Mouse (Mus musculus): ENCODE results near the gene Pik3c2b. TPM values are rescaled to one million over a fixed set of nuclear protein-coding genes. Genes with fewer than 3 reads are reported as not detected.

Gene Pik3c2b
- polyA plus RNA-seq, 1 experiment from 2014 or later, result 12.3 TPM

- WGBS, result 91% methylated on average over 5 of the region's 5 CpGs
- ATAC-seq, result no peak
- H3K36me3 ChIP-seq (ENCODE audit: control insufficient read depth, insufficient read depth, low read length), result peaks cover 34% of the 10 kb centered on the region
Measured at GRCm38 (mm10) chr1:133083003-133083546, 37.6 kb downstream of the Pik3c2b start.

GRCm38 (mm10) chr1:133083942-133084625 is 38.6 kb downstream of the Pik3c2b start:
- Histone ChIP-seq H3K27ac (ENCODE audit: low read length) (no peak overlapping the region), H3K36me3 (ENCODE audit: control insufficient read depth, insufficient read depth, low read length) (peaks cover 40% of the 10 kb centered on the region), H3K4me3 (ENCODE audit: low read depth, low read length) (no peak overlapping the region), H3K9me3 (replicated peaks; ENCODE audit: control insufficient read depth, low read length, poor library complexity, severe bottlenecking) (no peaks in the 10 kb centered on the region), H3K9ac (ENCODE audit: low read depth, low read length) (0 out of 2 replicates have a peak overlapping the region, but pooled peaks have one; percentile 14), H3K4me1 (ENCODE audit: control insufficient read depth, insufficient read depth, low read length) (peaks cover 6% of the 10 kb centered on the region), H3K4me2 (ENCODE audit: low read length) (no peak overlapping the region), H3K27me3 (ENCODE audit: control insufficient read depth, insufficient read depth, low read depth, low read length) (no peaks in the 10 kb centered on the region)
- ATAC-seq, result no peak
- WGBS, result 82% methylated on average over 11 of the region's 11 CpGs

More at GRCm38 (mm10) chr1:133083003-133083546, 37.6 kb downstream of the Pik3c2b start:
- no peaks in the 10 kb centered on the region for H3K27me3 ChIP-seq (ENCODE audit: control insufficient read depth, insufficient read depth, low read depth, low read length)
- H3K4me3 ChIP-seq (ENCODE audit: low read depth, low read length), result no peak overlapping the region
- no peak overlapping the region for H3K27ac ChIP-seq (ENCODE audit: low read length)
- peaks cover 6% of the 10 kb centered on the region for H3K4me1 ChIP-seq (ENCODE audit: control insufficient read depth, insufficient read depth, low read length)
- H3K9me3 ChIP-seq (replicated peaks; ENCODE audit: control insufficient read depth, low read length, poor library complexity, severe bottlenecking), result no peaks in the 10 kb centered on the region
- no peak overlapping the region for H3K9ac ChIP-seq (ENCODE audit: low read depth, low read length)
- H3K4me2 ChIP-seq (ENCODE audit: low read length), result no peak overlapping the region

GRCm38 (mm10) chr1:133084708-133085416 is 39.4 kb downstream of the Pik3c2b start:
- Histone ChIP-seq H3K27ac (ENCODE audit: low read length) (no peak overlapping the region), H3K4me3 (ENCODE audit: low read depth, low read length) (no peak overlapping the region), H3K4me1 (ENCODE audit: control insufficient read depth, insufficient read depth, low read length) (peaks cover 4% of the 10 kb centered on the region), H3K4me2 (ENCODE audit: low read length) (no peak overlapping the region), H3K9ac (ENCODE audit: low read depth, low read length) (no peak overlapping the region), H3K9me3 (replicated peaks; ENCODE audit: control insufficient read depth, low read length, poor library complexity, severe bottlenecking) (no peaks in the 10 kb centered on the region), H3K27me3 (ENCODE audit: control insufficient read depth, insufficient read depth, low read depth, low read length) (no peaks in the 10 kb centered on the region), H3K36me3 (ENCODE audit: control insufficient read depth, insufficient read depth, low read length) (peaks cover 38% of the 10 kb centered on the region)
- no peak for ATAC-seq
- 84% methylated on average over 14 of the region's 14 CpGs for WGBS

- H3K4me3 ChIP-seq (ENCODE audit: low read depth, low read length), result no peak overlapping the region
- H3K27me3 ChIP-seq (ENCODE audit: control insufficient read depth, insufficient read depth, low read depth, low read length), result no peaks in the 10 kb centered on the region
- H3K9me3 ChIP-seq (replicated peaks; ENCODE audit: control insufficient read depth, low read length, poor library complexity, severe bottlenecking), result no peaks in the 10 kb centered on the region
- H3K9ac ChIP-seq (ENCODE audit: low read depth, low read length), result no peak overlapping the region
- H3K4me1 ChIP-seq (ENCODE audit: control insufficient read depth, insufficient read depth, low read length), result no peaks in the 10 kb centered on the region; the same call in 1 of the 2 replicates
- no peak overlapping the region for H3K4me2 ChIP-seq (ENCODE audit: low read length)
- no peak overlapping the region for H3K27ac ChIP-seq (ENCODE audit: low read length)
- peaks cover 42% of the 10 kb centered on the region for H3K36me3 ChIP-seq (ENCODE audit: control insufficient read depth, insufficient read depth, low read length)
- ATAC-seq, result no peak
- WGBS, result 89% methylated on average over 8 of the region's 8 CpGs
Measured at GRCm38 (mm10) chr1:133085417-133085742, 39.9 kb downstream of the Pik3c2b start.

GRCm38 (mm10) chr1:133086804-133087203 is 41.3 kb downstream of the Pik3c2b start:
- WGBS, result 84% methylated on average over 10 of the region's 10 CpGs
- Histone ChIP-seq H3K9ac (ENCODE audit: low read depth, low read length) (0 out of 2 replicates have a peak overlapping the region, but pooled peaks have one; percentile 22), H3K36me3 (ENCODE audit: control insufficient read depth, insufficient read depth, low read length) (peaks cover 39% of the 10 kb centered on the region), H3K4me3 (ENCODE audit: low read depth, low read length) (no peak overlapping the region), H3K27ac (ENCODE audit: low read length) (no peak overlapping the region), H3K4me2 (ENCODE audit: low read length) (no peak overlapping the region), H3K9me3 (replicated peaks; ENCODE audit: control insufficient read depth, low read length, poor library complexity, severe bottlenecking) (no peaks in the 10 kb centered on the region), H3K27me3 (ENCODE audit: control insufficient read depth, insufficient read depth, low read depth, low read length) (no peaks in the 10 kb centered on the region), H3K4me1 (ENCODE audit: control insufficient read depth, insufficient read depth, low read length) (no peaks in the 10 kb centered on the region; the same call in 1 of the 2 replicates)
- ATAC-seq, result no peak

GRCm38 (mm10) chr1:133087206-133087905 is 41.9 kb downstream of the Pik3c2b start:
- H3K9me3 ChIP-seq (replicated peaks; ENCODE audit: control insufficient read depth, low read length, poor library complexity, severe bottlenecking), result no peaks in the 10 kb centered on the region
- H3K4me2 ChIP-seq (ENCODE audit: low read length), result no peak overlapping the region
- H3K36me3 ChIP-seq (ENCODE audit: control insufficient read depth, insufficient read depth, low read length), result peaks cover 34% of the 10 kb centered on the region
- H3K9ac ChIP-seq (ENCODE audit: low read depth, low read length), result 0 out of 2 replicates have a peak overlapping the region, but pooled peaks have one; percentile 22
- H3K4me1 ChIP-seq (ENCODE audit: control insufficient read depth, insufficient read depth, low read length), result no peaks in the 10 kb centered on the region; the same call in 1 of the 2 replicates
- no peak overlapping the region for H3K4me3 ChIP-seq (ENCODE audit: low read depth, low read length)
- ATAC-seq, result peak; percentile 51
- no peak overlapping the region for H3K27ac ChIP-seq (ENCODE audit: low read length)
- no peaks in the 10 kb centered on the region for H3K27me3 ChIP-seq (ENCODE audit: control insufficient read depth, insufficient read depth, low read depth, low read length)
- WGBS, result 41% methylated on average over 7 of the region's 7 CpGs

- Histone ChIP-seq H3K4me2 (ENCODE audit: low read length) (no peak overlapping the region), H3K4me3 (ENCODE audit: low read depth, low read length) (no peak overlapping the region), H3K4me1 (ENCODE audit: control insufficient read depth, insufficient read depth, low read length) (no peaks in the 10 kb centered on the region; the same call in 1 of the 2 replicates), H3K9me3 (replicated peaks; ENCODE audit: control insufficient read depth, low read length, poor library complexity, severe bottlenecking) (no peaks in the 10 kb centered on the region), H3K27me3 (ENCODE audit: control insufficient read depth, insufficient read depth, low read depth, low read length) (no peaks in the 10 kb centered on the region), H3K9ac (ENCODE audit: low read depth, low read length) (no peak overlapping the region), H3K36me3 (ENCODE audit: control insufficient read depth, insufficient read depth, low read length) (peaks cover 29% of the 10 kb centered on the region), H3K27ac (ENCODE audit: low read length) (no peak overlapping the region)
- ATAC-seq, result no peak
- WGBS, result 88% methylated on average over 10 of the region's 10 CpGs
Measured at GRCm38 (mm10) chr1:133088196-133088595, 42.7 kb downstream of the Pik3c2b start.

GRCm38 (mm10) chr1:133089415-133089814 is 43.9 kb downstream of the Pik3c2b start:
- no peak for ATAC-seq
- Histone ChIP-seq H3K4me3 (ENCODE audit: low read depth, low read length) (no peak overlapping the region), H3K36me3 (ENCODE audit: control insufficient read depth, insufficient read depth, low read length) (peaks cover 37% of the 10 kb centered on the region)

More at GRCm38 (mm10) chr1:133089415-133089814, 43.9 kb downstream of the Pik3c2b start:
- H3K4me2 ChIP-seq (ENCODE audit: low read length), result no peak overlapping the region
- H3K4me1 ChIP-seq (ENCODE audit: control insufficient read depth, insufficient read depth, low read length), result no peaks in the 10 kb centered on the region; the same call in 1 of the 2 replicates
- H3K9ac ChIP-seq (ENCODE audit: low read depth, low read length), result no peak overlapping the region
- no peaks in the 10 kb centered on the region for H3K27me3 ChIP-seq (ENCODE audit: control insufficient read depth, insufficient read depth, low read depth, low read length)
- no peak overlapping the region for H3K27ac ChIP-seq (ENCODE audit: low read length)
- 83% methylated on average over 4 of the region's 4 CpGs for WGBS
- no peaks in the 10 kb centered on the region for H3K9me3 ChIP-seq (replicated peaks; ENCODE audit: control insufficient read depth, low read length, poor library complexity, severe bottlenecking)
